In genomic region chr8:109894636-109895035, GRCm38 (mm10) we compare ENCODE assay signal across 26 mouse cellular contexts. TPM values are rescaled to one million over a fixed set of nuclear protein-coding genes. Genes with fewer than 3 reads are reported as not detected.
DNase-seq lines count a peak whose midpoint lies in the region; ATAC-seq and TF ChIP-seq lines count a peak whose summit lies in the region.
"Had no signal": no experiment of that assay in that cellular context is flagged by ENCODE, and none has a peak within 500 bp of the region (broad histone marks: within the 10 kb centered on the region; RNA-seq: fewer than 3 reads in every experiment).

No protein-coding gene starts in this region.

- no peaks in the 10 kb centered on the region for H3K27me3 ChIP-seq in kidney, embryonic 15.5 days
- H3K27me3 ChIP-seq in lung, postnatal 0 days (replicated peaks; ENCODE audit: insufficient read depth, low read length), result no peaks in the 10 kb centered on the region
- no peaks in the 10 kb centered on the region for H3K27me3 ChIP-seq in cerebellum, adult 2 months (ENCODE audit: control insufficient read depth, insufficient read depth, low read length)
- H3K27me3 ChIP-seq: heart, embryonic 12.5 days; heart, embryonic 15.5 days; hindbrain, embryonic 13.5 days had no signal

- no peak for ATAC-seq in kidney, embryonic 15.5 days (replicated peaks; ENCODE audit: low FRiP score)
- ATAC-seq in lung, postnatal 0 days, result peak; percentile 62; the same call in 1 of the 2 replicates
- ATAC-seq: activated CD4-positive, CD25-positive, alpha-beta regulatory T cell, adult 4 months; forebrain, embryonic 14.5 days; forebrain, postnatal 0 days; hindbrain, embryonic 16.5 days had no signal

- H3K4me2 ChIP-seq in kidney, embryonic 15.5 days, result no peak overlapping the region
- H3K4me2 ChIP-seq in lung, postnatal 0 days (replicated peaks; ENCODE audit: low read depth, low read length), result no peak overlapping the region
- H3K4me2 ChIP-seq: heart, embryonic 12.5 days; heart, embryonic 15.5 days; hindbrain, embryonic 13.5 days had no signal

- DNase-seq in kidney, adult 11 months, result peak; percentile 5
- DNase-seq in kidney, postnatal 10 days, result no peak
- peak; percentile 6 to 17 for DNase-seq in kidney, postnatal 36 days
- peak; percentile 20 for DNase-seq in lung, postnatal 0 days (ENCODE audit: low spot score)
- no peak for DNase-seq in lung, postnatal 36 days
- no peak for DNase-seq in cerebellum, adult 2 months
- no peak for DNase-seq in gastrocnemius, postnatal 14 days
- DNase-seq: adrenal gland, adult 8-10 months; adrenal gland, postnatal 25 days; cerebellum, adult 11-12 months; cerebellum, adult 9-10 months; cerebellum, postnatal 14 days; forebrain, postnatal 0 days; gastrocnemius, adult 2 months; gastrocnemius, postnatal 25 days; heart, adult 18-20 months; heart, postnatal 10 days; heart, postnatal 36 days had no signal

- TF ChIP-seq POLR2A in cerebellum, adult 2 months (IDR thresholded peaks at IDR 0.05; ENCODE audit: borderline replicate concordance, insufficient read depth, low read length), result no peak

- intact Hi-C loops in gastrocnemius, postnatal 14 days (cut with DNase I; ENCODE audit: low total_unique reads), result no loop called here

- no peak for TF ChIP-seq EP300 in lung, postnatal 0 days (IDR thresholded peaks at IDR 0.05)

- H3K9me3 ChIP-seq in kidney, embryonic 15.5 days (replicated peaks), result no peaks in the 10 kb centered on the region; the same call in 1 of the 2 replicates
- no peaks in the 10 kb centered on the region for H3K9me3 ChIP-seq in lung, postnatal 0 days (ENCODE audit: low read length)
- H3K9me3 ChIP-seq: heart, embryonic 15.5 days; hindbrain, embryonic 13.5 days had no signal

- H3K36me3 ChIP-seq in kidney, embryonic 15.5 days, result peaks cover 23% of the 10 kb centered on the region
- H3K36me3 ChIP-seq in lung, postnatal 0 days (ENCODE audit: insufficient read depth, low read length), result peaks cover 5% of the 10 kb centered on the region; the same call in 1 of the 2 replicates

- TF ChIP-seq CTCF in lung, postnatal 0 days (IDR thresholded peaks at IDR 0.05), result no peak
- no peak for TF ChIP-seq CTCF in cerebellum, adult 2 months (IDR thresholded peaks at IDR 0.05; ENCODE audit: borderline replicate concordance, insufficient read depth, low read depth, low read length)

- no peak overlapping the region for H3K27ac ChIP-seq in kidney, embryonic 15.5 days
- no peak overlapping the region for H3K27ac ChIP-seq in lung, postnatal 0 days (ENCODE audit: low read length)
- no peak overlapping the region for H3K27ac ChIP-seq in cerebellum, adult 2 months (ENCODE audit: insufficient read depth, low read length)
- H3K27ac ChIP-seq: gastrocnemius, adult 2 months; heart, embryonic 15.5 days; hindbrain, embryonic 10.5 days; hindbrain, embryonic 13.5 days had no signal

- no peaks in the 10 kb centered on the region for H3K4me1 ChIP-seq in kidney, embryonic 15.5 days
- H3K4me1 ChIP-seq in lung, postnatal 0 days (ENCODE audit: insufficient read depth, low read depth, low read length), result no peaks in the 10 kb centered on the region
- no peaks in the 10 kb centered on the region for H3K4me1 ChIP-seq in cerebellum, adult 2 months (ENCODE audit: control insufficient read depth, insufficient read depth, low read length)
- H3K4me1 ChIP-seq: heart, embryonic 12.5 days; heart, embryonic 15.5 days; hindbrain, embryonic 10.5 days; hindbrain, embryonic 13.5 days had no signal

- H3K9ac ChIP-seq in kidney, embryonic 15.5 days, result no peak overlapping the region
- no peak overlapping the region for H3K9ac ChIP-seq in lung, postnatal 0 days (replicated peaks; ENCODE audit: low read depth)
- H3K9ac ChIP-seq: forebrain, postnatal 0 days; heart, embryonic 12.5 days; heart, embryonic 15.5 days; hindbrain, embryonic 13.5 days had no signal

- H3K4me3 ChIP-seq in kidney, embryonic 15.5 days (replicated peaks), result no peak overlapping the region
- no peak overlapping the region for H3K4me3 ChIP-seq in lung, postnatal 0 days (ENCODE audit: low read depth, low read length)
- H3K4me3 ChIP-seq in cerebellum, adult 2 months (replicated peaks; ENCODE audit: insufficient read depth, low read depth, low read length), result no peak overlapping the region
- H3K4me3 ChIP-seq: gastrocnemius, adult 2 months; heart, embryonic 12.5 days; heart, embryonic 15.5 days; hindbrain, embryonic 10.5 days; hindbrain, embryonic 13.5 days had no signal

- WGBS in kidney, embryonic 15.5 days, result 100% methylated on average over 1 of the region's 1 CpGs
- 92% methylated on average over 1 of the region's 1 CpGs for WGBS in lung, postnatal 0 days
- 90% methylated on average over 1 of the region's 1 CpGs for WGBS in cerebellum, adult 2 months

RNA-seq across cellular contexts. Expression of gene Phlpp2, which starts 26.3 kb away (rescaled TPM):
- 2.4 and 3.5 TPM in 2 replicates for polyA plus RNA-seq in kidney, embryonic 15.5 days (2015; fragmentation: Nextera tagmentation; extraction: Ambion mirVana)
- polyA plus RNA-seq in lung, postnatal 0 days (2015; fragmentation: Nextera tagmentation; extraction: Ambion mirVana), result 1.4 and 1.5 TPM in 2 replicates
- polyA plus RNA-seq in cerebellum, adult 2 months (2012; rRNA removed), result 19.2 TPM in 2 replicates
- 1 to 10 TPM; 2.5 to 2.8 TPM for total RNA-seq in gastrocnemius, postnatal 14 days (2021)

Comparison
In these comparisons a context has a peak if more than half of its experiments do, and no peak if none do; other contexts are left out.
1. DNase-seq: peak in kidney, adult 11 months (single experiment), kidney, postnatal 36 days (2 of 2) and lung, postnatal 0 days (single experiment); none in kidney, postnatal 10 days (single experiment), lung, postnatal 36 days (single experiment), cerebellum, adult 2 months (0 of 2) and gastrocnemius, postnatal 14 days (single experiment).